21 mouse cellular contexts compared by ENCODE assay signal in genomic region chr10:8960275-8960960, GRCm38 (mm10).
DNase-seq lines count a peak whose midpoint lies in the region; ATAC-seq and TF ChIP-seq lines count a peak whose summit lies in the region.
"Had no signal": no experiment of that assay in that cellular context is flagged by ENCODE, and none has a peak within 500 bp of the region (broad histone marks: within the 10 kb centered on the region; RNA-seq: fewer than 3 reads in every experiment).

No protein-coding gene starts in this region.

- H3K9ac ChIP-seq in neural tube, embryonic 13.5 days = no peak overlapping the region
- H3K9ac ChIP-seq in embryonic facial prominence, embryonic 13.5 days = no peak overlapping the region
- no peak overlapping the region for H3K9ac ChIP-seq in limb, embryonic 15.5 days
- H3K9ac ChIP-seq: forebrain, embryonic 12.5 days; heart, embryonic 15.5 days; liver, embryonic 12.5 days had no signal

- no peak for TF ChIP-seq CTCF in cerebellum, adult 2 months (IDR thresholded peaks at IDR 0.05; ENCODE audit: borderline replicate concordance, insufficient read depth, low read depth, low read length)

- H3K4me1 ChIP-seq in neural tube, embryonic 13.5 days (replicated peaks) = peaks cover 17% of the 10 kb centered on the region
- H3K4me1 ChIP-seq in embryonic facial prominence, embryonic 13.5 days = peaks cover 19% of the 10 kb centered on the region
- 0 out of 2 replicates have a peak, but pooled peaks cover 11% of the 10 kb centered on the region for H3K4me1 ChIP-seq in limb, embryonic 15.5 days
- H3K4me1 ChIP-seq in cerebellum, adult 2 months (ENCODE audit: control insufficient read depth, insufficient read depth, low read length) = no peaks in the 10 kb centered on the region

- no peak for DNase-seq in neural tube, embryonic 10.5 days (ENCODE audit: extremely low spot score, low spot score)
- no peak for DNase-seq in cerebellum, adult 2 months
- DNase-seq in spleen, adult 12 weeks (ENCODE audit: low spot score) = no peak
- DNase-seq in kidney, adult 9 months = no peak
- DNase-seq: adrenal gland, adult 2 months; cerebellum, postnatal 25 days; gastrocnemius, postnatal 25 days; heart, postnatal 4 days; kidney, adult 18-20 months; kidney, postnatal 14 days; lung, adult 2 months; right cerebral cortex, adult 18-20 months; thymus, postnatal 25 days had no signal

- H3K4me3 ChIP-seq in neural tube, embryonic 13.5 days = no peak overlapping the region
- no peak overlapping the region for H3K4me3 ChIP-seq in embryonic facial prominence, embryonic 13.5 days
- no peak overlapping the region for H3K4me3 ChIP-seq in limb, embryonic 15.5 days
- H3K4me3 ChIP-seq in cerebellum, adult 2 months (replicated peaks; ENCODE audit: insufficient read depth, low read depth, low read length) = no peak overlapping the region
- H3K4me3 ChIP-seq: forebrain, embryonic 12.5 days; heart, embryonic 15.5 days; layer of hippocampus, adult 2 months; liver, embryonic 12.5 days had no signal

- H3K27me3 ChIP-seq in neural tube, embryonic 13.5 days = no peaks in the 10 kb centered on the region
- H3K27me3 ChIP-seq in embryonic facial prominence, embryonic 13.5 days = no peaks in the 10 kb centered on the region
- H3K27me3 ChIP-seq in limb, embryonic 15.5 days = no peaks in the 10 kb centered on the region
- no peaks in the 10 kb centered on the region for H3K27me3 ChIP-seq in cerebellum, adult 2 months (ENCODE audit: control insufficient read depth, insufficient read depth, low read length)
- H3K27me3 ChIP-seq: forebrain, embryonic 12.5 days; heart, embryonic 15.5 days; liver, embryonic 12.5 days had no signal

- peak overlapping the region; percentile 42; the same call in 1 of the 2 replicates for H3K27ac ChIP-seq in neural tube, embryonic 13.5 days (replicated peaks)
- peak overlapping the region; percentile 40 for H3K27ac ChIP-seq in embryonic facial prominence, embryonic 13.5 days
- H3K27ac ChIP-seq in limb, embryonic 15.5 days = peak overlapping the region; percentile 48; the same call in 1 of the 2 replicates
- H3K27ac ChIP-seq in cerebellum, adult 2 months (ENCODE audit: insufficient read depth, low read length) = no peak overlapping the region
- H3K27ac ChIP-seq: forebrain, embryonic 12.5 days; heart, embryonic 15.5 days; hindbrain, postnatal 0 days; layer of hippocampus, adult 2 months; liver, embryonic 12.5 days had no signal

- WGBS in neural tube, embryonic 13.5 days = 81% methylated on average over 9 of the region's 9 CpGs
- WGBS in embryonic facial prominence, embryonic 13.5 days = 36% methylated on average over 9 of the region's 9 CpGs
- 57% methylated on average over 9 of the region's 9 CpGs for WGBS in limb, embryonic 15.5 days
- WGBS in cerebellum, adult 2 months = 89% methylated on average over 9 of the region's 9 CpGs

- no peaks in the 10 kb centered on the region for H3K9me3 ChIP-seq in neural tube, embryonic 13.5 days
- no peaks in the 10 kb centered on the region for H3K9me3 ChIP-seq in embryonic facial prominence, embryonic 13.5 days
- no peaks in the 10 kb centered on the region for H3K9me3 ChIP-seq in limb, embryonic 15.5 days
- H3K9me3 ChIP-seq: forebrain, embryonic 12.5 days; heart, embryonic 15.5 days; liver, embryonic 12.5 days had no signal

- H3K4me2 ChIP-seq in neural tube, embryonic 13.5 days = no peak overlapping the region
- H3K4me2 ChIP-seq in embryonic facial prominence, embryonic 13.5 days = no peak overlapping the region
- H3K4me2 ChIP-seq in limb, embryonic 15.5 days = no peak overlapping the region
- H3K4me2 ChIP-seq: forebrain, embryonic 12.5 days; heart, embryonic 15.5 days; liver, embryonic 12.5 days had no signal

- ATAC-seq in neural tube, embryonic 13.5 days (ENCODE audit: low read depth) = no peak
- ATAC-seq in embryonic facial prominence, embryonic 13.5 days (ENCODE audit: insufficient number of reproducible peaks, insufficient read depth, low FRiP score, low TSS enrichment, low read depth) = no peak
- no peak for ATAC-seq in limb, embryonic 15.5 days (ENCODE audit: insufficient number of reproducible peaks, low FRiP score, low TSS enrichment, low read depth)
- ATAC-seq: hindbrain, postnatal 0 days; liver, embryonic 12.5 days had no signal

- H3K36me3 ChIP-seq in neural tube, embryonic 13.5 days = no peaks in the 10 kb centered on the region
- H3K36me3 ChIP-seq in embryonic facial prominence, embryonic 13.5 days = no peaks in the 10 kb centered on the region
- no peaks in the 10 kb centered on the region for H3K36me3 ChIP-seq in limb, embryonic 15.5 days
- H3K36me3 ChIP-seq: forebrain, embryonic 12.5 days; heart, embryonic 15.5 days; liver, embryonic 12.5 days had no signal

- no peak for TF ChIP-seq POLR2A in cerebellum, adult 2 months (IDR thresholded peaks at IDR 0.05; ENCODE audit: borderline replicate concordance, insufficient read depth, low read length)
